Mouse (Mus musculus) stomach, postnatal 0 days (tissue): ENCODE measurements around the gene Appl1. TPM values are rescaled to one million over a fixed set of nuclear protein-coding genes. Genes with fewer than 3 reads are reported as not detected.
A peak's percentile ranks its signal among the peaks of the same experiment; 100 is the strongest.

ENCODE experiments used
- ATAC-seq: fragments of 200-750 bp; cut with Nextera tagmentation; 2 replicates; pipeline ENCODE4 v1.8.0; 2017; ENCODE audit not compliant: low FRiP score, low TSS enrichment
- DNase-seq: peaks from one replicate; pipeline ENCODE4 v3.0.0-alpha.2; 2016; ENCODE audit warnings: low spot score
- H3K27ac ChIP-seq: fragments of 300-500 bp; sonication (generic); replicated peaks from 2 replicates; pipeline ENCODE4 v1.5.1; 2014; ENCODE audit warnings: mild to moderate bottlenecking, control low read depth
- H3K27me3 ChIP-seq: fragments of 300-500 bp; sonication (generic); 2 replicates; pipeline ENCODE4 v1.6.1; 2014; ENCODE audit warnings: low read length; ENCODE audit not compliant: control insufficient read depth, insufficient read depth
- H3K36me3 ChIP-seq: fragments of 300-500 bp; sonication (generic); 2 replicates; pipeline ENCODE4 v1.6.1; 2014; ENCODE audit warnings: low read length, mixed read lengths; ENCODE audit not compliant: control insufficient read depth, insufficient read depth
- H3K4me1 ChIP-seq: fragments of 300-500 bp; sonication (generic); replicated peaks from 2 replicates; pipeline ENCODE4 v1.6.1; 2014; ENCODE audit warnings: antibody characterized with exemption; ENCODE audit not compliant: control insufficient read depth, insufficient read depth
- H3K4me2 ChIP-seq: fragments of 300-500 bp; sonication (generic); replicated peaks from 2 replicates; pipeline ENCODE4 v1.6.1; 2014; ENCODE audit warnings: low read depth, mild to moderate bottlenecking, control low read depth, moderate library complexity
- H3K4me3 ChIP-seq: fragments of 300-500 bp; sonication (generic); 2 replicates; pipeline ENCODE4 v1.5.1; 2014; ENCODE audit warnings: low read depth, low read length, control low read depth
- H3K9ac ChIP-seq: fragments of 300-500 bp; sonication (generic); 2 replicates; pipeline ENCODE4 v1.6.1; 2014; ENCODE audit warnings: mild to moderate bottlenecking, low read length, control low read depth, mixed read lengths
- H3K9me3 ChIP-seq: fragments of 300-500 bp; sonication (generic); 2 replicates; pipeline ENCODE4 v1.6.1; 2016; ENCODE audit warnings: low read length; ENCODE audit not compliant: control insufficient read depth
- CTCF ChIP-seq: IDR thresholded peaks from 2 replicates; pipeline ENCODE4 v1.5.1; 2016; ENCODE audit warnings: antibody characterized with exemption, low read depth, mild to moderate bottlenecking, moderate library complexity
- EP300 ChIP-seq: optimal IDR thresholded peaks from 2 replicates; pipeline ENCODE3; 2016; ENCODE audit warnings: antibody characterized with exemption
- WGBS: fragments of 180-500 bp; shearing (Covaris S2); extraction: QIAGEN DNeasy Blood & Tissue Kit; methylation state at CpG from one replicate; pipeline ENCODE4 v1.1.7; 2014; 5-methylcytosine and 5-hydroxymethylcytosine counted together
- polyA plus RNA-seq: library from polyadenylated mRNA; unstranded; fragments of >200 nt; fragmentation: Nextera tagmentation; extraction: Ambion mirVana; gene quantifications from 2 replicates; pipeline ENCODE4 v1.2.1, GENCODE M21; 2015

Appl1 gene
- polyA plus RNA-seq, 1 experiment from 2014 or later = 25.5 TPM

- no peaks in the 10 kb centered on the region for H3K9me3 ChIP-seq
- no peak for TF ChIP-seq CTCF
- TF ChIP-seq EP300 = no peak
- no peak for ATAC-seq
- DNase-seq = no peak
- H3K9ac ChIP-seq = no peak overlapping the region
- no peaks in the 10 kb centered on the region for H3K4me1 ChIP-seq
- 64% methylated on average over 7 of the region's 7 CpGs for WGBS
- no peak overlapping the region for H3K27ac ChIP-seq
- no peaks in the 10 kb centered on the region for H3K36me3 ChIP-seq
- no peak overlapping the region for H3K4me2 ChIP-seq
- H3K4me3 ChIP-seq = no peak overlapping the region
- no peaks in the 10 kb centered on the region for H3K27me3 ChIP-seq
These were observed 33.9 kb upstream of the Appl1 start for GRCm38 (mm10) chr14:27004906-27005305.

DNA sequence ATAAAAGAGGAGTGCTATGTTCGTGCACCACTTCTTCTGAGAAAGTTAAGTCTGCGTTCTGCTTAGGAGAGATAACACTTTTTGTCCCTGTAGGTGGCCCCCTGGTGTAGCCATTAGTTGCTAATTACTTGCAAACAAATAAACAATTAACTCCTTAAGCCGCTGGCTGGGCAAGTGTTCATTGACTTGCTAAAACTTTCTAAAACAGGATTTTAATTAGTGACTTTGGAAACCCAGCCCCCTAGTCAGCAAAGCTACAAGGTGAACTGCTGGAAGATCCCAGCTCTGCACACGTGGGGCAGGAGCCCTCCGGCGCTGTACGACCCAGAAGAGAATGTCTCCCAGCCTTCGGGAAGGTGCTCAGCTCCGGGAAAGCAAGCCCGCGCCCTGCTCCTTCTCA is 29.4 kb upstream of the Appl1 start:
- 9% methylated on average over 11 of the region's 11 CpGs for WGBS
- no peak for TF ChIP-seq EP300
- no peak for TF ChIP-seq CTCF
- Histone ChIP-seq H3K27ac (no peak overlapping the region), H3K4me1 (no peaks in the 10 kb centered on the region), H3K36me3 (no peaks in the 10 kb centered on the region), H3K9ac (no peak overlapping the region), H3K4me2 (no peak overlapping the region), H3K4me3 (no peak overlapping the region), H3K27me3 (no peaks in the 10 kb centered on the region), H3K9me3 (no peaks in the 10 kb centered on the region)
- DNase-seq (no peak), ATAC-seq (no peak)

DNA sequence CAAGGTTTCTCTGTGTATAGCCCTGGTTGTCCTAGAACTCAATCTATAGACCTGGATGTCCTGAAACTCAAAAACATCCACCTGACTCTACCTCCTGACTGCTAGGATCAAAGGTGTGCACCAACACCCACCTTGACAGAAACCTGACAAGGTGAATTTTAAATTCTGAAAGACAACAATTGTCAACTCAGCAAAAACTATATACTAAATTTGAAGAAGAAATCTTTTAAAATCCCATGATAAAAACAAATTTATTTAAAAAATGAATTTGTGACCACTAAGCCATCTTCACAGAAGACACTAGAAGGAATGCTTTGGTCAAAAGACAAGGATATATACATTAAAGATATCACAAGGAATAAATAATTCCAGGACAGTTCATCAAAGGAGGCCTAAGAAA is 25.2 kb upstream of the Appl1 start:
- Histone ChIP-seq H3K27me3 (no peaks in the 10 kb centered on the region), H3K9me3 (no peaks in the 10 kb centered on the region), H3K9ac (no peak overlapping the region), H3K27ac (no peak overlapping the region), H3K4me1 (no peaks in the 10 kb centered on the region), H3K4me3 (no peak overlapping the region), H3K4me2 (no peak overlapping the region), H3K36me3 (no peaks in the 10 kb centered on the region)
- DNase-seq = no peak
- ATAC-seq = no peak
- TF ChIP-seq EP300 = no peak
- TF ChIP-seq CTCF = no peak

GRCm38 (mm10) chr14:26994211-26994741 is 23.2 kb upstream of the Appl1 start, which contains the start of gene Hesx1:
Gene Hesx1 (plus strand): TSS chr14:26994416.
- peak within 1 kb of the TSS; percentile 10; the same call in 1 of the 2 replicates for H3K4me3 ChIP-seq
- peak within 1 kb of the TSS; percentile 46 for H3K4me2 ChIP-seq
- no peaks in the 10 kb centered on the region for H3K9me3 ChIP-seq
- no peak within 1 kb of the TSS for H3K27ac ChIP-seq
- H3K36me3 ChIP-seq = no peaks in the 10 kb centered on the region
- H3K27me3 ChIP-seq = no peaks in the 10 kb centered on the region
- WGBS = 5% methylated on average over 16 of the region's 16 CpGs
- no peak within 1 kb of the TSS for H3K9ac ChIP-seq
- peak; percentile 46 for TF ChIP-seq CTCF
- no peak for TF ChIP-seq EP300
- ATAC-seq (peak; percentile 82), DNase-seq (peak; percentile 61)
- no peaks in the 10 kb centered on the region for H3K4me1 ChIP-seq

DNA sequence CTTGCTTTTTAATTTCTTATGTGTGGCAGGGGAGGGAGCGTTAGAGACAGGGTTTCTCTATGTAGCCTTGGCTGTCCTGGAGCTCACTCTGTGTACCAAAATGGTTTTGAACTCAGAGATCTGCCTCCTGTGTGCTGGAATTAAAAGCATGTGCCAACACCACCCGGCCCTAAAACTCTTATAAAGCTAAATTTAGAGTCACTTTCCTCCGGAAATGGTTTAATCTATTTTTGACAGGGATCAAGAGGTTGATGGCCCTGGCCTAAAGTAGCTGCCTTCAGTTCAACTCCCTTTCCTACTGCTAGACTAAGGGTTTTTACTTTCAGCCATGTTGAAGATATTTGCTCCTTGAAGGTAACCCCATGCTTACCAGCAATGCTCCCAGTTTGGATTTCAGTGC is 22.4 kb upstream of the Appl1 start:
- TF ChIP-seq EP300 (no peak), CTCF (no peak)
- H3K27me3 ChIP-seq = no peaks in the 10 kb centered on the region
- H3K4me3 ChIP-seq = no peak overlapping the region
- no peak for ATAC-seq
- no peak for DNase-seq
- H3K4me1 ChIP-seq = no peaks in the 10 kb centered on the region
- no peak overlapping the region for H3K27ac ChIP-seq
- WGBS = 52% methylated on average over 3 of the region's 3 CpGs
- no peak overlapping the region for H3K9ac ChIP-seq
- H3K36me3 ChIP-seq = no peaks in the 10 kb centered on the region
- H3K4me2 ChIP-seq = no peak overlapping the region
- no peaks in the 10 kb centered on the region for H3K9me3 ChIP-seq

- ATAC-seq (no peak), DNase-seq (no peak)
- no peak overlapping the region for H3K27ac ChIP-seq
- no peak overlapping the region for H3K4me3 ChIP-seq
- 72% methylated on average over 18 of the region's 18 CpGs for WGBS
- H3K27me3 ChIP-seq = no peaks in the 10 kb centered on the region
- no peaks in the 10 kb centered on the region for H3K4me1 ChIP-seq
- no peak for TF ChIP-seq CTCF
- TF ChIP-seq EP300 = no peak
- H3K9me3 ChIP-seq = no peaks in the 10 kb centered on the region
- H3K4me2 ChIP-seq = no peak overlapping the region
- H3K36me3 ChIP-seq = no peaks in the 10 kb centered on the region
- H3K9ac ChIP-seq = no peak overlapping the region
These were observed 20.6 kb upstream of the Appl1 start for GRCm38 (mm10) chr14:26991622-26992021.
